Mouse (Mus musculus) ES-Bruce4 (cell line): Measurements from ENCODE around the gene Tmsb10. TPM values are rescaled to one million over a fixed set of nuclear protein-coding genes. Genes with fewer than 3 reads are reported as not detected.

Source experiments
- H3K27ac ChIP-seq: 2 replicates; pipeline ENCODE4 v1.5.1; 2012; ENCODE audit warnings: low read length, inconsistent platforms; ENCODE audit not compliant: insufficient read depth
- H3K27me3 ChIP-seq: 2 replicates; pipeline ENCODE4 v1.6.1; 2012; ENCODE audit warnings: mild to moderate bottlenecking, low read length, inconsistent platforms; ENCODE audit not compliant: control insufficient read depth, poor library complexity, insufficient read depth, severe bottlenecking
- H3K36me3 ChIP-seq: 2 replicates; pipeline ENCODE4 v1.6.1; 2012; ENCODE audit warnings: inconsistent platforms, mild to moderate bottlenecking, low read length, moderate library complexity; ENCODE audit not compliant: control insufficient read depth, poor library complexity, insufficient read depth, severe bottlenecking
- H3K4me1 ChIP-seq: one replicate; pipeline ENCODE4 v1.8.1; 2011; ENCODE audit warnings: low read length; ENCODE audit not compliant: control insufficient read depth, insufficient read depth
- H3K4me3 ChIP-seq: 2 replicates; pipeline ENCODE4 v1.5.1; 2011; ENCODE audit warnings: low read depth, mild to moderate bottlenecking, low read length
- H3K9ac ChIP-seq: 2 replicates; pipeline ENCODE4 v1.6.1; 2012; ENCODE audit warnings: low read depth, mild to moderate bottlenecking, inconsistent platforms; ENCODE audit not compliant: poor library complexity, severe bottlenecking
- H3K9me3 ChIP-seq: replicated peaks from 2 replicates; pipeline ENCODE4 v1.6.1; 2012; ENCODE audit warnings: mild to moderate bottlenecking, low read length, inconsistent platforms; ENCODE audit not compliant: control insufficient read depth, poor library complexity, insufficient read depth, severe bottlenecking
- CTCF ChIP-seq: IDR thresholded peaks from one replicate; pipeline ENCODE4 v1.8.1; 2011; ENCODE audit warnings: low read depth, low read length
- EP300 ChIP-seq: IDR thresholded peaks from 2 replicates; pipeline ENCODE4 v1.6.1; 2011; ENCODE audit warnings: low read depth, low read length; ENCODE audit not compliant: insufficient read depth
- POLR2A ChIP-seq: IDR thresholded peaks from one replicate; pipeline ENCODE4 v1.8.1; 2011; ENCODE audit warnings: low read length; ENCODE audit not compliant: insufficient read depth
- polyA plus RNA-seq: library from polyadenylated mRNA; stranded (reverse); fragments of >200 nt; gene quantifications from 2 replicates; pipeline ENCODE4 v1.2.4, GENCODE M21; 2011; ENCODE audit warnings: low read depth; ENCODE audit not compliant: missing spikeins, insufficient read depth, insufficient read length

Tmsb10 gene
- polyA plus RNA-seq, 1 experiment: 1,250 TPM

DNA sequence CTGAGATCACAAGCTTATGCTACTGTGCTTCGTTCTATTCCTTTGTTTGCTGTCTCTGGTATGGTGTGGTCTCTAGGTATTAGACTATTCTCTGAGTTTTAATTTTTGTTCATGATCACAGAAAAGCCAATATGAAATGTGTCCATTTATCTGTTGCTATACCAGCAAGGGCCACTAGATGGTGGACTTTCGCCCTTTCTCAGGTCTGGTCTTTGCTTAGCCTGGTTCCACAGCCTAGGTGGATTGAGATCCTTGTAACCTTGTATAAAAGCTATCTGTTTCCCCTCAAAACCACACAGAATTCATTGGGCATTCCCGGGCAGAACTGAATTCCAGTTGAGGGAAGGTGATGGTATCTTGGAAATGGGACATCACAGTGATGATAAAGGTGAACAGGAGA, 18.1 kb downstream of the Tmsb10 start:
- H3K4me1 ChIP-seq: no peaks in the 10 kb centered on the region
- H3K9ac ChIP-seq: no peak overlapping the region
- TF ChIP-seq CTCF (peak; percentile 50), POLR2A (no peak), EP300 (no peak)
- H3K9me3 ChIP-seq: 0 out of 2 replicates have a peak, but pooled peaks cover 2% of the 10 kb centered on the region
- H3K4me3 ChIP-seq: no peak overlapping the region
- H3K27ac ChIP-seq: no peak overlapping the region
- no peaks in the 10 kb centered on the region for H3K36me3 ChIP-seq
- H3K27me3 ChIP-seq: no peaks in the 10 kb centered on the region

DNA sequence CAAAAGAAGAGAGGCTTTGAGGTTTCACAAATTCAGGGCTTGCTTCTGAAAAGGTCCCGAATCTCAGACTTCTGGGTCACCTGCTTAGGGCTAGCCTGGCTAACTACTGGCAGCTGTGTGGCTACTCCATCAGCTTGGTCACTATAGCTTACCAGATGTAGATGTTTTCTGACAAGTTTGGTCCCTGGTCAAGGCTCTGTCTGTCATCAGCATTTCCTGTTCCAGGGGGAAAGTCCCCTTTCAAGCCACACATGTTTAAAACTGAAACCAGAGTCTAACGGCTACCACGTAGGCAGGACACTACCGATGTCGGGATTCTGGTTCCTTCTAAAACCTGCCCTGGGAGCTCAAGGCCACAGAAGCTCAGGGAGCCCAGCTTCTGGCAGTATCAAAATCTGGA, 20.7 kb downstream of the Tmsb10 start:
- H3K27me3 ChIP-seq: no peaks in the 10 kb centered on the region
- no peak overlapping the region for H3K27ac ChIP-seq
- H3K9ac ChIP-seq: no peak overlapping the region
- no peak for TF ChIP-seq EP300
- TF ChIP-seq CTCF: no peak
- TF ChIP-seq POLR2A: no peak
- no peak overlapping the region for H3K4me3 ChIP-seq
- no peaks in the 10 kb centered on the region for H3K4me1 ChIP-seq
- peaks cover 6% of the 10 kb centered on the region; the same call in 1 of the 2 replicates for H3K9me3 ChIP-seq
- H3K36me3 ChIP-seq: no peaks in the 10 kb centered on the region

GRCm38 (mm10) chr6:72937430-72937829, 21.1 kb downstream of the Tmsb10 start:
- H3K9ac ChIP-seq: no peak overlapping the region
- H3K9me3 ChIP-seq: peaks cover 6% of the 10 kb centered on the region; the same call in 1 of the 2 replicates
- H3K36me3 ChIP-seq: no peaks in the 10 kb centered on the region
- H3K27ac ChIP-seq: no peak overlapping the region
- H3K4me1 ChIP-seq: no peaks in the 10 kb centered on the region
- no peaks in the 10 kb centered on the region for H3K27me3 ChIP-seq
- H3K4me3 ChIP-seq: no peak overlapping the region
- TF ChIP-seq POLR2A: no peak
- no peak for TF ChIP-seq EP300
- no peak for TF ChIP-seq CTCF

GRCm38 (mm10) chr6:72932955-72933354, 25.6 kb downstream of the Tmsb10 start:
- Histone ChIP-seq H3K4me3 (no peak overlapping the region), H3K36me3 (no peaks in the 10 kb centered on the region), H3K9me3 (peaks cover 6% of the 10 kb centered on the region; the same call in 1 of the 2 replicates), H3K27ac (no peak overlapping the region), H3K9ac (no peak overlapping the region), H3K27me3 (no peaks in the 10 kb centered on the region), H3K4me1 (no peaks in the 10 kb centered on the region)
- TF ChIP-seq CTCF (no peak), POLR2A (no peak), EP300 (no peak)

GRCm38 (mm10) chr6:72931533-72931932, 27.0 kb downstream of the Tmsb10 start:
- H3K27ac ChIP-seq: peak overlapping the region; percentile 11; the same call in 1 of the 2 replicates
- H3K36me3 ChIP-seq: no peaks in the 10 kb centered on the region
- no peak overlapping the region for H3K9ac ChIP-seq
- no peak overlapping the region for H3K4me3 ChIP-seq
- H3K9me3 ChIP-seq: peaks cover 6% of the 10 kb centered on the region; the same call in 1 of the 2 replicates
- no peaks in the 10 kb centered on the region for H3K27me3 ChIP-seq
- TF ChIP-seq EP300 (peak; percentile 69; the same call in 1 of the 2 replicates), POLR2A (no peak), CTCF (no peak)
- peaks cover 2% of the 10 kb centered on the region for H3K4me1 ChIP-seq

DNA sequence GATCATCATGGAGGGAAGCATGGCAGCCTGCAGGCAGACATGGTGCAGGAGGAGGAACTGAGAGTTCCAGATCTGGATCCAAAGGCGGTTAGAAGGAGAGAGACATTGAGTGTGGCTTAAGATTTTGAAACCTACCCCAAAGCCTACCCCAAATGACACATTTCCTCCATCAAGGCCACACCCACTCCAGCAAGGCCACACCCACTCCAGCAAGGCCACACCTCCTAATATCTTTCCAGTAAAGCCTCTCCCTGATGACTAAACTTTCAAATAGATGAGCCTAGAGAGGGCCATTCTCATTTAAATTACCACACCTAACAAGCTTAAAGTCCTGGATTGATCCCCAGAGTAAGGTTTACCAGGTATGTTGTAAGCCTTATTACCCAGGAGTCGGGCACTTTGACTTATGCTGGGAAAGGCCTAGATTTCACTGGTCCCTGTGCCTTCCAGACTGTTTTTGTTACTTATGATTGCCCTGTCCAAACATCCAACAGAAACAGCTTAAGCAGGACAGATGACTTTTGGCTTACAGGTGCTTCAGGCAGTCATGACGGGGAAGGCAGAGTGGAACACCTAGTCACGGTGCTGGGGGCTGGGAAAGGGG, 28.7 kb downstream of the Tmsb10 start:
- Histone ChIP-seq H3K9ac (peak overlapping the region; percentile 57), H3K4me3 (peak overlapping the region; percentile 74), H3K4me1 (peaks cover 2% of the 10 kb centered on the region), H3K27ac (peak overlapping the region; percentile 100), H3K36me3 (no peaks in the 10 kb centered on the region), H3K27me3 (no peaks in the 10 kb centered on the region), H3K9me3 (peaks cover 6% of the 10 kb centered on the region; the same call in 1 of the 2 replicates)
- TF ChIP-seq POLR2A (no peak), EP300 (peak; percentile 78), CTCF (no peak)
